Mouse (Mus musculus): ENCODE measurements around the gene Tshz3. TPM values are rescaled to one million over a fixed set of nuclear protein-coding genes. Genes with fewer than 3 reads are reported as not detected.

Gene Tshz3
- 1 to 10 TPM in 1 of 2 experiments, under 1 TPM in 1; 0.04 to 1.0 TPM for polyA plus RNA-seq (2017; shearing (Covaris generic))

DNA sequence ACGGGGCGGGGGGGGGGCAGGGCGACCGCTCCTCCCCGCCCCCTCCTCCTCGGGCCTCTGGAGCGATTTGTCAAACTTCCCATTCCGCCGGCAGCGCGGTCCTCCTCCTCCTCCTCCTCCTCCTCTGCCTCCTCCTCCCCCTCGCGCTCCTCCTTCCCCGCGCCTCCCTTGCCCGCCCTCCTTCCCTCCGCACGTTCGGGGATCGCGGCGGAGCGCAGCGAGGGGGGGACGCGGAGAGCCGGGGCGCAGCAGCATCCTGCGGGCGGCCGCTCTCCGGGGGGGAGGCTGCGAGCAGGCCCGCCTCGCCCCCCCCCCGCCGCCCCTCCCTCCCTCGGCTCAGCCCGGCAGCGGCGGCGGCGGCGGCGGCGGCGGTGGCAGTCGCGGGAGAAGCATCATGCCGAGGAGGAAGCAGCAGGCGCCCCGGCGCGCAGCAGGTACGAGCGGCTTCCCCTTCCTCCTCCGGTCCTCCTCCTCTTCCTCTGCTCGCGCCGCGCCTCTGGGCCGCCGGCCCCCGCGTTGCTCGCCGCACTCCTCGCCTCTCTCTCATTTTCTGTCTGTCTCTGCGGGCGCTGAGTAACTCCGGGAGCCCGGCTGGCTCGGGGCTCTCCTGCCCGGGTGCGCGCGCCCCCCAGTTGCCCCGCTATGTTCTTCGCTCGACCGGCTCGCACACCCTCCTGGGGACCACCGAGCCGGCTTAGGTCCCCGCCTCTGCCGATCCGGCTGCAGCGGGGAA, at the start of gene Tshz3:
TSS of gene Tshz3 (plus strand) at position 263 of the 733 bp plus-strand sequence.

All from activated CD4-positive, CD25-positive, alpha-beta regulatory T cell (primary cell).